Mouse (Mus musculus): ENCODE measurements around the gene Mctp2.

DNA sequence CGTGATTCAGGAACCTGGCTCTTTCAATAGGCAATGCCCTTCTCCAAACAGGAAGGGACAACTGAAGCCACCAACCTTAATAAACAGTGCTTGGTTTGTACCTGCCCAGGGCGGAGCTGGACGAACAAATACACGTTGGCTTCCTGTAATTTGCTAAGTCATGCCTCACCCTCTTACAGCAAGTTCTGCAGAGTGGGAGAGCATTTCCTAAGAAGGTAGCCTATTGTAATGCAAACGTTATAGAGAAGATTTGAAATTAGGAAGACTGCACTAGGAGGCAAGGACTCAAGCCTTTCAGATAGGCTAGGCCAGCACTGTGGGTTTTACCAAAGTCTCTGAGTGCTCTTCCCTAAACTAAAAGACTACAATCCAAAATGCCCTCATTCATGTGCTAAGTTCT, 19.6 kb upstream of the Mctp2 start:
- no peak for TF ChIP-seq POLR2A (IDR thresholded peaks at IDR 0.05; ENCODE audit: borderline replicate concordance, extremely low read depth, low read depth, low read length)
- TF ChIP-seq CTCF (IDR thresholded peaks at IDR 0.05; ENCODE audit: insufficient read depth, low read length): no peak
